Mouse (Mus musculus) heart, postnatal 0 days (tissue): ENCODE results near the gene Fbxo2.

Experiments used
- CTCF ChIP-seq: IDR thresholded peaks from 2 replicates; pipeline ENCODE4 v1.5.1; 2016; ENCODE audit warnings: antibody characterized with exemption, control low read depth, low read depth
- EP300 ChIP-seq: IDR thresholded peaks from 2 replicates; pipeline ENCODE4 v1.6.1; 2016; ENCODE audit warnings: antibody characterized with exemption, low read depth

DNA sequence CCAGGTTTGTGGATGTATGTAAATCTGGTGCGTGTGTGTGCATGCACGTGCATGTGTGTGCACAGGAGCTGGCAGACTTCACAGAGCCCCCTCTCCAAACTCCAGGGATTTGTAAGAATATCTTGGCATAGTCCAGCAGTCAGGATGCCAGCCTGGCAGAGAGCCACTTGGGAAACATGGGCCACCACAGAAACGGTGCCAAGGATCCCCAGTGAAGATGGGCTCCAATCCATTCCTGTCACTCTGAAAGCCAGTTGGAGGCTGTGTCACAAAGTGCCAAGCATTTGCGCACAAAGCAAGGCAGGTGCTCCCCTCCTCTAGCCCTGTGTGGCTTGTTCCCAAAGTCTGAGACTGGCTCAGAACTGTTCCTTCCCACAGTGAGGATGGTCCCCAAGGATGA lies 39.1 kb upstream of the Fbxo2 start:
- TF ChIP-seq CTCF (no peak), EP300 (no peak)
